Comparison of ENCODE assay signal across 8 mouse cellular contexts in genomic region chr7:78912974-78913474, GRCm38 (mm10). TPM values are rescaled to one million over a fixed set of nuclear protein-coding genes. Genes with fewer than 3 reads are reported as not detected.
A peak's percentile ranks its signal among the peaks of the same experiment; 100 is the strongest.
DNase-seq lines count a peak whose midpoint lies in the region; ATAC-seq and TF ChIP-seq lines count a peak whose summit lies in the region.

Isg20 (plus strand) TSS chr7:78913424.

- peak within 1 kb of the TSS; percentile 83 for H3K27ac ChIP-seq in lung, postnatal 0 days (ENCODE audit: low read length)
- H3K27ac ChIP-seq in embryonic fibroblast, embryonic 13.5 days (ENCODE audit: insufficient read depth, low read length): peak within 1 kb of the TSS; percentile 76
- H3K27ac ChIP-seq in intestine, embryonic 16.5 days (ENCODE audit: low read length): 0 out of 2 replicates have a peak within 1 kb of the TSS, but pooled peaks have one; percentile 15
- no peak within 1 kb of the TSS for H3K27ac ChIP-seq in neural tube, embryonic 12.5 days

- ATAC-seq in lung, postnatal 0 days: no peak
- no peak for ATAC-seq in intestine, embryonic 16.5 days
- no peak for ATAC-seq in neural tube, embryonic 12.5 days (ENCODE audit: low FRiP score, low read depth)

- no peak for TF ChIP-seq POLR2A in embryonic fibroblast, embryonic 13.5 days (IDR thresholded peaks at IDR 0.05; ENCODE audit: low read depth, low read length)

- peak within 1 kb of the TSS; percentile 28 for H3K4me3 ChIP-seq in lung, postnatal 0 days (ENCODE audit: low read depth, low read length)
- no peak within 1 kb of the TSS for H3K4me3 ChIP-seq in embryonic fibroblast, embryonic 13.5 days (ENCODE audit: insufficient read depth, low read length)
- H3K4me3 ChIP-seq in intestine, embryonic 16.5 days (ENCODE audit: low read length): peak within 1 kb of the TSS; percentile 46
- no peak within 1 kb of the TSS for H3K4me3 ChIP-seq in neural tube, embryonic 12.5 days

- TF ChIP-seq EP300 in lung, postnatal 0 days (IDR thresholded peaks at IDR 0.05): no peak

- WGBS in lung, postnatal 0 days: 61% methylated on average over 5 of the region's 5 CpGs
- WGBS in intestine, embryonic 16.5 days: 66% methylated on average over 5 of the region's 5 CpGs
- WGBS in neural tube, embryonic 12.5 days: 59% methylated on average over 5 of the region's 5 CpGs

- H3K4me2 ChIP-seq in lung, postnatal 0 days (replicated peaks; ENCODE audit: low read depth, low read length): peak within 1 kb of the TSS; percentile 59
- peak within 1 kb of the TSS; percentile 60 for H3K4me2 ChIP-seq in intestine, embryonic 16.5 days (ENCODE audit: low read depth, low read length)
- peak within 1 kb of the TSS; percentile 48 for H3K4me2 ChIP-seq in neural tube, embryonic 12.5 days (replicated peaks)

- H3K4me1 ChIP-seq in lung, postnatal 0 days (ENCODE audit: insufficient read depth, low read depth, low read length): peaks cover 22% of the 10 kb centered on the region; the same call in 1 of the 2 replicates
- H3K4me1 ChIP-seq in embryonic fibroblast, embryonic 13.5 days (ENCODE audit: control insufficient read depth, insufficient read depth, low read length): peaks cover 8% of the 10 kb centered on the region
- H3K4me1 ChIP-seq in intestine, embryonic 16.5 days (ENCODE audit: control insufficient read depth, insufficient read depth, low read length): peaks cover 20% of the 10 kb centered on the region
- H3K4me1 ChIP-seq in neural tube, embryonic 12.5 days: peaks cover 26% of the 10 kb centered on the region

- H3K9ac ChIP-seq in lung, postnatal 0 days (replicated peaks; ENCODE audit: low read depth): peak within 1 kb of the TSS; percentile 29
- peak within 1 kb of the TSS; percentile 52 for H3K9ac ChIP-seq in intestine, embryonic 16.5 days (ENCODE audit: low read depth, low read length)
- 0 out of 2 replicates have a peak within 1 kb of the TSS, but pooled peaks have one; percentile 17 for H3K9ac ChIP-seq in neural tube, embryonic 12.5 days

- no peaks in the 10 kb centered on the region for H3K9me3 ChIP-seq in lung, postnatal 0 days (ENCODE audit: low read length)
- H3K9me3 ChIP-seq in intestine, embryonic 16.5 days (ENCODE audit: control insufficient read depth, low read length): no peaks in the 10 kb centered on the region
- H3K9me3 ChIP-seq in neural tube, embryonic 12.5 days: no peaks in the 10 kb centered on the region

- H3K36me3 ChIP-seq in lung, postnatal 0 days (ENCODE audit: insufficient read depth, low read length): no peaks in the 10 kb centered on the region
- H3K36me3 ChIP-seq in intestine, embryonic 16.5 days (ENCODE audit: control insufficient read depth, insufficient read depth, low read length): no peaks in the 10 kb centered on the region
- 0 out of 2 replicates have a peak, but pooled peaks cover 4% of the 10 kb centered on the region for H3K36me3 ChIP-seq in neural tube, embryonic 12.5 days

- no peak for DNase-seq in lung, postnatal 0 days (ENCODE audit: low spot score)
- no peak for DNase-seq in lung, postnatal 10 days
- DNase-seq in adrenal gland, postnatal 36 days: no peak
- no peak for DNase-seq in kidney, adult 9 months
- no peak for DNase-seq in cerebellum, adult 11-12 months

- H3K27me3 ChIP-seq in lung, postnatal 0 days (replicated peaks; ENCODE audit: insufficient read depth, low read length): no peaks in the 10 kb centered on the region
- no peaks in the 10 kb centered on the region for H3K27me3 ChIP-seq in intestine, embryonic 16.5 days (replicated peaks; ENCODE audit: control insufficient read depth, insufficient read depth, low read length)
- no peaks in the 10 kb centered on the region for H3K27me3 ChIP-seq in neural tube, embryonic 12.5 days (replicated peaks)

- no peak for TF ChIP-seq CTCF in lung, postnatal 0 days (IDR thresholded peaks at IDR 0.05)
- TF ChIP-seq CTCF in embryonic fibroblast, embryonic 13.5 days (IDR thresholded peaks at IDR 0.05; ENCODE audit: borderline replicate concordance, insufficient read depth, low read length): no peak

RNA-seq across cellular contexts. Expression of gene Isg20, which starts in this region (rescaled TPM):
- polyA plus RNA-seq in lung, postnatal 0 days (2015; fragmentation: Nextera tagmentation; extraction: Ambion mirVana): 31.0 and 38.5 TPM in 2 replicates
- 7.3 and 9.9 TPM in 2 replicates for polyA plus RNA-seq in embryonic fibroblast, embryonic 13.5 days (2011; ENCODE audit: insufficient read length, low read depth, missing spikeins)
- 4.3 and 6.8 TPM in 2 replicates for polyA plus RNA-seq in intestine, embryonic 16.5 days (2015; fragmentation: Nextera tagmentation; extraction: Ambion mirVana)
- 0.38 and 0.41 TPM in 2 replicates for polyA plus RNA-seq in neural tube, embryonic 12.5 days (2016; fragmentation: Nextera tagmentation; extraction: Ambion mirVana)
- total RNA-seq in adrenal gland, postnatal 36 days (2021): 10 to 100 TPM in 1 of 2 experiments, 1 to 10 TPM in 1; 7.0 to 11.2 TPM

Comparison
In these comparisons a context has a peak if more than half of its experiments do, and no peak if none do; other contexts are left out.
1. H3K4me3 ChIP-seq: peak in lung, postnatal 0 days (single experiment) and intestine, embryonic 16.5 days (single experiment); none in embryonic fibroblast, embryonic 13.5 days (single experiment) and neural tube, embryonic 12.5 days (single experiment).
2. Peak in every context shown above with its lines, with median percentiles within 50 percentile points of each other: H3K4me2 ChIP-seq and H3K9ac ChIP-seq.